Mouse (Mus musculus) lung, postnatal 0 days (tissue): ENCODE data around the gene Map7.

Experiments used
- CTCF ChIP-seq: IDR thresholded peaks from 2 replicates; pipeline ENCODE4 v1.5.1; 2016; ENCODE audit warnings: antibody characterized with exemption, mild to moderate bottlenecking
- EP300 ChIP-seq: IDR thresholded peaks from 2 replicates; pipeline ENCODE4 v1.6.1; 2016; ENCODE audit warnings: antibody characterized with exemption, mild to moderate bottlenecking, control low read depth

DNA sequence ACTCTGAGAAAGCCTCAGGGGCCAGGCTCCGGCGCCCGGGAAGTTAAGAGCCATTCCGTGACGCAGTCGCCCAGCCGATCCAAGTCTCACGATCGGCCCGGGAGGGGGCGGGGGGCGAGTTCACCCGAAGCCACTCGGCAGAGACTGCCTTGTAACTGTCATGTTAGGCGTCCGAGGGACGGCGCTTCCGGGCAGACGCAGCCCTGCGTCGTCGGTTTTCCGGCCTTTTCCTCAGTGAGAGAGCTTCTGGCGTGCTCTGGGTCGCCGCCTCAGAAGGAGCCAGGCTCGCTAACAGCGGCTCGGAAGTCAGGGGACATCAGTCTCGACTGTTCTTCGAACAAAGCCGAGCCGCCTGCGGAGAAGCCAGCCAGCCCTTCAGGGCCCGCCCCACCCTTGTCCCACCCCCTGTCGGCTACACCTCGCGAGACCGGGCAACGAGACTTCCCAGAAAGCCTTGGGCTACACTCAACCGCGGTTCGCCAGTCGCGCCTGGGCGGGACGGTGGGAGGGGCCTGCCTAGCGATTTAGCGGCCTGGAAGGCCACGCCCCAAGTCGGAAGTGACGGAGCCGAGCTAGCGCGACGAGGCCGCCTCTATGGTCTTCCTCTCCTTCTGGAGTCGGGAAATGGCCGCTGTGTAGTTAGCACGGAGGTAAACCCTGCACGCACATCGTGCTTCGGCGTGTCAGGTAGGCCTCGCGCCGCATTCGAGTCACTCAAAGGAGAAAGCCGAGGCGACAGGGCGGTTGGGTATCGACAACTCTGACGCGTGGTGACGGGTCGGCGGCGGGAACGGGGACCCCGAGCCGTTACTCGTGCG, 163.9 kb downstream of the Map7 start, which contains the start of gene Bclaf1:
- no peak for TF ChIP-seq CTCF
- TF ChIP-seq EP300, result peak; percentile 88
